Mouse (Mus musculus): ENCODE results near the gene Lmf1.

Gene Lmf1

GRCm38 (mm10) chr17:25578920-25579319, at the start of gene Lmf1:
TSS of gene Lmf1 (plus strand) at chr17:25579085.
- DNase-seq (ENCODE audit: low read depth) = peak; percentile 97

GRCm38 (mm10) chr17:25530357-25531022, 48.4 kb upstream of the Lmf1 start:
- DNase-seq (ENCODE audit: low read depth) = no peak

- no peak for DNase-seq (ENCODE audit: low read depth)
These were observed 39.7 kb upstream of the Lmf1 start for GRCm38 (mm10) chr17:25538945-25539875.

- no peak for DNase-seq (ENCODE audit: low read depth)
These were observed 38.2 kb upstream of the Lmf1 start for GRCm38 (mm10) chr17:25540731-25541130.

GRCm38 (mm10) chr17:25541768-25542167, 37.1 kb upstream of the Lmf1 start:
- DNase-seq (ENCODE audit: low read depth) = no peak

GRCm38 (mm10) chr17:25547026-25547425, 31.9 kb upstream of the Lmf1 start:
- DNase-seq (ENCODE audit: low read depth) = no peak

GRCm38 (mm10) chr17:25550020-25550419, 28.9 kb upstream of the Lmf1 start:
- no peak for DNase-seq (ENCODE audit: low read depth)

GRCm38 (mm10) chr17:25551313-25551712, 27.6 kb upstream of the Lmf1 start:
- no peak for DNase-seq (ENCODE audit: low read depth)

GRCm38 (mm10) chr17:25555159-25555558, 23.7 kb upstream of the Lmf1 start:
- DNase-seq (ENCODE audit: low read depth) = no peak

- no peak for DNase-seq (ENCODE audit: low read depth)
These were observed 22.9 kb upstream of the Lmf1 start for GRCm38 (mm10) chr17:25555666-25556629.

- DNase-seq (ENCODE audit: low read depth) = no peak
These were observed 22.1 kb upstream of the Lmf1 start for GRCm38 (mm10) chr17:25556630-25557354.

- no peak for DNase-seq (ENCODE audit: low read depth)
These were observed 19.3 kb upstream of the Lmf1 start for GRCm38 (mm10) chr17:25559634-25560033.

- no peak for DNase-seq (ENCODE audit: low read depth)
These were observed 18.2 kb upstream of the Lmf1 start for GRCm38 (mm10) chr17:25560554-25561222.

GRCm38 (mm10) chr17:25561223-25562028, 17.5 kb upstream of the Lmf1 start:
- DNase-seq (ENCODE audit: low read depth) = no peak

- DNase-seq (ENCODE audit: low read depth) = no peak
These were observed 14.4 kb upstream of the Lmf1 start for GRCm38 (mm10) chr17:25564481-25564880.

GRCm38 (mm10) chr17:25565244-25565643, 13.6 kb upstream of the Lmf1 start:
- no peak for DNase-seq (ENCODE audit: low read depth)

GRCm38 (mm10) chr17:25565860-25566600, 12.9 kb upstream of the Lmf1 start:
- no peak for DNase-seq (ENCODE audit: low read depth)

- no peak for DNase-seq (ENCODE audit: low read depth)
These were observed 11.6 kb upstream of the Lmf1 start for GRCm38 (mm10) chr17:25567261-25567660.

- DNase-seq (ENCODE audit: low read depth) = peak; percentile 48
These were observed 11.1 kb upstream of the Lmf1 start for GRCm38 (mm10) chr17:25567745-25568144.
